Mouse (Mus musculus): ENCODE results near the gene Zfp839. TPM values are rescaled to one million over a fixed set of nuclear protein-coding genes. Genes with fewer than 3 reads are reported as not detected.

Gene Zfp839
- polyA plus RNA-seq, 1 experiment from 2014 or later = 2.2 TPM

GRCm38 (mm10) chr12:110843194-110844048 lies 6.6 kb upstream of the Zfp839 start:
- Histone ChIP-seq H3K4me1 (ENCODE audit: control insufficient read depth, insufficient read depth, low read length) (peaks cover 4% of the 10 kb centered on the region), H3K27ac (replicated peaks; ENCODE audit: low read depth, low read length) (no peak overlapping the region), H3K4me3 (ENCODE audit: low read depth, low read length) (peak overlapping the region; percentile 34), H3K27me3 (ENCODE audit: control insufficient read depth, insufficient read depth, low read length) (0 out of 2 replicates have a peak, but pooled peaks cover 2% of the 10 kb centered on the region), H3K4me2 (ENCODE audit: low read depth, low read length) (peak overlapping the region; percentile 66), H3K9ac (replicated peaks; ENCODE audit: low read length) (peak overlapping the region; percentile 53), H3K36me3 (replicated peaks; ENCODE audit: control insufficient read depth, insufficient read depth, low read depth, low read length) (no peaks in the 10 kb centered on the region), H3K9me3 (replicated peaks; ENCODE audit: control insufficient read depth, low read length) (no peaks in the 10 kb centered on the region)
- DNase-seq (ENCODE audit: low spot score) = peak; percentile 88
- WGBS = 18% methylated on average over 32 of the region's 32 CpGs
- ATAC-seq (replicated peaks; ENCODE audit: insufficient number of reproducible peaks, low FRiP score, low TSS enrichment, low read depth) = no peak

DNA sequence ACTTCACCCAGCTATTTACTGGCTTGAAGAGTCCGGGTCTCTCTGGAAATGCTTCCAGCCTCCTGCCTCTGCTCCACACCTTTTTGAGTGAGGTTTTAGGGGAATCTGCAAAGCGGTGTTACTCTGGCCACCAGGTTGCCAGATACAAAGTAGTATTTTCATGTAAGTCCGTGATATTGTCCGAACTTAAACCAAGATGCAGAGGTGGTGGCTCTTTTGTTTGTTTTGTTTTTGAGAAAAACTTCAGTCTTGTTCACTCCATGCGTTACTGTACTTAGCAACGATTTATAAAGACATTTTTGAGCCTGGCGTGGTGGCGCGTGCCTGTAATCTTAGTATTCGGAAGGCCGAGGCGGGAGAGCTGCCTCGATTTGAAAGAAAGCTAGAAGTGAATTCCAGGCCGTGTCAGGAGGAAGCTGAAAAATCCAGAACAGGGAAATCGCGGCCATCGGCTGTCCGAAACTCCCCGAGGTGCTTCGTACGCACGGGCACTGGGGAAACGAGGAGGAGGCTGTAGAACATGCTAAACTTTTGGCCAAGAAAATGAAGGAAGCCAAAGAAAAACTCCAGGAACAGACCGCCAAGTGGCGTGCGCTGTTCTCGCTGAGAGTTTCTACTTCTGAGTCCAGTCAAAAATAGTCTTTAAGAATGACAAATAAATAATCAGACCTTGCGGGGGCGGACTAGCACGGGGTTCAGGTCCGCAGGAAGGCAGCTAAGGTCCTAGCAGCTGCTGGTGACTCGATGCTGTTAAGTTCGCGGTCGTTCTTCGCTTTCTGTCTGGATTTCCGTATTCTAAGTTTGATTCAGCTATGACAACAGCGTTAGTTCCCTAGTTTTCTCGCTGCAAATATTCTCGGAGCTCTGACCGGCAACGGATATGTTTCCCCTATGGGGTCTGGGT lies 5.6 kb upstream of the Zfp839 start:
- ATAC-seq (replicated peaks; ENCODE audit: insufficient number of reproducible peaks, low FRiP score, low TSS enrichment, low read depth) (no peak; the same call in 1 of the 2 replicates), DNase-seq (ENCODE audit: low spot score) (peak; percentile 14)
- Histone ChIP-seq H3K4me1 (ENCODE audit: control insufficient read depth, insufficient read depth, low read length) (peaks cover 4% of the 10 kb centered on the region), H3K36me3 (replicated peaks; ENCODE audit: control insufficient read depth, insufficient read depth, low read depth, low read length) (no peaks in the 10 kb centered on the region), H3K9me3 (replicated peaks; ENCODE audit: control insufficient read depth, low read length) (no peaks in the 10 kb centered on the region), H3K27ac (replicated peaks; ENCODE audit: low read depth, low read length) (no peak overlapping the region), H3K9ac (replicated peaks; ENCODE audit: low read length) (peak overlapping the region; percentile 53), H3K4me2 (ENCODE audit: low read depth, low read length) (peak overlapping the region; percentile 66), H3K27me3 (ENCODE audit: control insufficient read depth, insufficient read depth, low read length) (0 out of 2 replicates have a peak, but pooled peaks cover 2% of the 10 kb centered on the region), H3K4me3 (ENCODE audit: low read depth, low read length) (peak overlapping the region; percentile 34)
- WGBS = 1% methylated on average over 42 of the region's 42 CpGs

DNA sequence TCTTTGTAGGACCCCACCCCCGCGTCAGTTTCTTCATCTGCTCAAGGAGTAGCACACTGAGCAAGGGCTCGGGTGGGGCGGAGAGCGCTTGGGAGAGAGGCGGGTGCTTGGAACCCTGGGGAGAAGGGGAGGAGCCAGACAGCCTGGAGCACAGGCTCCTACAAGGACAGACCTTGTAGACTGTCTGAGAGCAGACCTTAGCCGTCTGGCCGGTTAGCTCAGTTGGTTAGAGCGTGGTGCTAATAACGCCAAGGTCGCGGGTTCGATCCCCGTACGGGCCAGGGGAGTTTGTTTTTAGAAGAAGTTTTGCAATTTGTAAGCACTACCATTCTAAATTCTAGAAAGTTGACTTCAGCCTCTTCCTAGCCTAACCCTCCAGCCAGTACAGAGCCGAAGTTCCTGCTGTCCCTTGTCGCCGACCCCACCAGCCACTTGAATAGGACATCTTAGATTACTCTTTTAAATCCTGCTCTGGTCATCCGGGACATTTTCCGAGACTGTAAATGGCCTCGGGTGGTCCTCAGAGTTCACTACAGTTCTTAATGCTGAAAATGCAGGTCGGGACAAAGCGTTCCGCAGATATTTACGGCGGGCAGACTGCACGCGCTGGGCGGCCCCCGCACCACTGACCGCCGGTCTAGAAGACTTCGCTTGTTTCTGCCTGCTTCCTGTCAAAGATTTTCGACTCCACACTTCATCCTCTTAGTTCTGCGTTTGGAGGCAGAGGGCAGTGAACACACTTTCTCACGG lies 4.7 kb upstream of the Zfp839 start:
- peak; percentile 89 for ATAC-seq (replicated peaks; ENCODE audit: insufficient number of reproducible peaks, low FRiP score, low TSS enrichment, low read depth)
- H3K9me3 ChIP-seq (replicated peaks; ENCODE audit: control insufficient read depth, low read length) = no peaks in the 10 kb centered on the region
- no peak overlapping the region for H3K27ac ChIP-seq (replicated peaks; ENCODE audit: low read depth, low read length)
- peak overlapping the region; percentile 34 for H3K4me3 ChIP-seq (ENCODE audit: low read depth, low read length)
- 0 out of 2 replicates have a peak, but pooled peaks cover 2% of the 10 kb centered on the region for H3K27me3 ChIP-seq (ENCODE audit: control insufficient read depth, insufficient read depth, low read length)
- WGBS = under 1% methylated on average over 36 of the region's 36 CpGs
- peak overlapping the region; percentile 66 for H3K4me2 ChIP-seq (ENCODE audit: low read depth, low read length)
- peak overlapping the region; percentile 53 for H3K9ac ChIP-seq (replicated peaks; ENCODE audit: low read length)
- no peaks in the 10 kb centered on the region for H3K36me3 ChIP-seq (replicated peaks; ENCODE audit: control insufficient read depth, insufficient read depth, low read depth, low read length)
- DNase-seq (ENCODE audit: low spot score) = peak; percentile 94
- peaks cover 4% of the 10 kb centered on the region for H3K4me1 ChIP-seq (ENCODE audit: control insufficient read depth, insufficient read depth, low read length)

- DNase-seq (ENCODE audit: low spot score) = no peak
- Histone ChIP-seq H3K27me3 (ENCODE audit: control insufficient read depth, insufficient read depth, low read length) (0 out of 2 replicates have a peak, but pooled peaks cover 2% of the 10 kb centered on the region), H3K9me3 (replicated peaks; ENCODE audit: control insufficient read depth, low read length) (no peaks in the 10 kb centered on the region), H3K27ac (replicated peaks; ENCODE audit: low read depth, low read length) (no peak overlapping the region), H3K4me2 (ENCODE audit: low read depth, low read length) (peak overlapping the region; percentile 66; the same call in 1 of the 2 replicates), H3K9ac (replicated peaks; ENCODE audit: low read length) (peak overlapping the region; percentile 48), H3K4me1 (ENCODE audit: control insufficient read depth, insufficient read depth, low read length) (peaks cover 4% of the 10 kb centered on the region), H3K4me3 (ENCODE audit: low read depth, low read length) (peak overlapping the region; percentile 34), H3K36me3 (replicated peaks; ENCODE audit: control insufficient read depth, insufficient read depth, low read depth, low read length) (no peaks in the 10 kb centered on the region)
- ATAC-seq (replicated peaks; ENCODE audit: insufficient number of reproducible peaks, low FRiP score, low TSS enrichment, low read depth) = no peak
- 69% methylated on average over 6 of the region's 6 CpGs for WGBS
These were observed 3.8 kb upstream of the Zfp839 start for GRCm38 (mm10) chr12:110846191-110846765.

- Histone ChIP-seq H3K27ac (replicated peaks; ENCODE audit: low read depth, low read length) (0 out of 2 replicates have a peak overlapping the region, but pooled peaks have one; percentile 28), H3K9me3 (replicated peaks; ENCODE audit: control insufficient read depth, low read length) (no peaks in the 10 kb centered on the region), H3K4me3 (ENCODE audit: low read depth, low read length) (peak overlapping the region; percentile 90), H3K4me1 (ENCODE audit: control insufficient read depth, insufficient read depth, low read length) (peaks cover 3% of the 10 kb centered on the region), H3K27me3 (ENCODE audit: control insufficient read depth, insufficient read depth, low read length) (no peaks in the 10 kb centered on the region), H3K4me2 (ENCODE audit: low read depth, low read length) (peak overlapping the region; percentile 82), H3K9ac (replicated peaks; ENCODE audit: low read length) (peak overlapping the region; percentile 90), H3K36me3 (replicated peaks; ENCODE audit: control insufficient read depth, insufficient read depth, low read depth, low read length) (no peaks in the 10 kb centered on the region)
- DNase-seq (ENCODE audit: low spot score) = no peak
- ATAC-seq (replicated peaks; ENCODE audit: insufficient number of reproducible peaks, low FRiP score, low TSS enrichment, low read depth) = no peak
- WGBS = 18% methylated on average over 9 of the region's 9 CpGs
These were observed 840 bp downstream of the Zfp839 start for GRCm38 (mm10) chr12:110850929-110851256.

DNA sequence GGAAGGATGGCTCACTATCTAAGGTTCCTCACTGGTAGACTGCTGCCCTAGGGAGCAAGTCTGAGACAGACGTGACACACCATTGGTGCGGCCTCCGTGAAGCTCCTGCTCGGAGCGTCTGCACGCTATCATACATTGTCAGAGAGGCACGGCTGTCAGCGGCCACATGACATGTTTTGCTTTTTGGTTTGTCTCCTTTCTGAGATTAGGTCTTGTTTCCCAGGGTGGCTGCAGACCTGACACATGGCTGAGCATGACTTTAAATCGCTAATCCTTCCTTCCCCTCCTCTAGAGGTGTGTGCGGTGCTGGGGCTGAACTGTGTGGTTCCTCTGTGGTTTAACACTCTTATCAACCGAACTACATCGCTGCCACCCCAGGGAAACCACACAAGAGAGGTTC lies 1.4 kb downstream of the Zfp839 start:
- Histone ChIP-seq H3K4me2 (ENCODE audit: low read depth, low read length) (no peak overlapping the region), H3K27me3 (ENCODE audit: control insufficient read depth, insufficient read depth, low read length) (no peaks in the 10 kb centered on the region), H3K9me3 (replicated peaks; ENCODE audit: control insufficient read depth, low read length) (no peaks in the 10 kb centered on the region), H3K4me1 (ENCODE audit: control insufficient read depth, insufficient read depth, low read length) (no peaks in the 10 kb centered on the region), H3K36me3 (replicated peaks; ENCODE audit: control insufficient read depth, insufficient read depth, low read depth, low read length) (no peaks in the 10 kb centered on the region), H3K27ac (replicated peaks; ENCODE audit: low read depth, low read length) (no peak overlapping the region), H3K4me3 (ENCODE audit: low read depth, low read length) (no peak overlapping the region), H3K9ac (replicated peaks; ENCODE audit: low read length) (no peak overlapping the region)
- WGBS = 86% methylated on average over 12 of the region's 12 CpGs
- DNase-seq (ENCODE audit: low spot score) = no peak
- ATAC-seq (replicated peaks; ENCODE audit: insufficient number of reproducible peaks, low FRiP score, low TSS enrichment, low read depth) = no peak

DNA sequence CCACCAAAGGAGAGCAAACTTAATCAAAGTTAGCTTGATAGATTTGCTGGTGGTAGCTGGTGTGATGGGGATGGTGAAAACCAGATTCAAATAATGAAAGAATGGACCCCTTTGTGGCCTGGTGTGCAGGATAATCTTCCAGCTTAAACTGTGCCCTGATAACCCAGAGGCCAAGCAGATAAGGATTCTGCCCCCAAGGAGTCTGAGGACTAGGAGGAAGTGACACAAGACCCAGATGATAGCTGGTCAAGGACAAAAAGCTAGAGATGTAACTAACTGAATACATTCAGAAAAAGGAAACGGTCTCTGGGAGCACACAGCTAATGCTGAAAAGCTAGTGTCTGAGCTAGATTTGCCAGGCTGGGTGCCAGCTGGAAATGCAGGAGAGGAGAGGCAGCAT lies 1.9 kb downstream of the Zfp839 start:
- Histone ChIP-seq H3K9me3 (replicated peaks; ENCODE audit: control insufficient read depth, low read length) (no peaks in the 10 kb centered on the region), H3K4me3 (ENCODE audit: low read depth, low read length) (no peak overlapping the region), H3K27ac (replicated peaks; ENCODE audit: low read depth, low read length) (no peak overlapping the region), H3K4me2 (ENCODE audit: low read depth, low read length) (no peak overlapping the region), H3K9ac (replicated peaks; ENCODE audit: low read length) (no peak overlapping the region), H3K27me3 (ENCODE audit: control insufficient read depth, insufficient read depth, low read length) (no peaks in the 10 kb centered on the region), H3K36me3 (replicated peaks; ENCODE audit: control insufficient read depth, insufficient read depth, low read depth, low read length) (no peaks in the 10 kb centered on the region), H3K4me1 (ENCODE audit: control insufficient read depth, insufficient read depth, low read length) (no peaks in the 10 kb centered on the region)
- DNase-seq (ENCODE audit: low spot score) = no peak
- no peak for ATAC-seq (replicated peaks; ENCODE audit: insufficient number of reproducible peaks, low FRiP score, low TSS enrichment, low read depth)
- WGBS = 100% methylated on average over 1 of the region's 1 CpGs
